Mouse (Mus musculus) hindbrain, embryonic 16.5 days (tissue): Measurements from ENCODE around the gene Hcar2. TPM values are rescaled to one million over a fixed set of nuclear protein-coding genes. Genes with fewer than 3 reads are reported as not detected.

Source experiments
- ATAC-seq: fragments of 200-750 bp; cut with Nextera tagmentation; 2 replicates; pipeline ENCODE4 v1.8.0; 2017; ENCODE audit warnings: moderate TSS enrichment, moderate library complexity
- H3K27ac ChIP-seq: fragments of 300-500 bp; sonication (generic); 2 replicates; pipeline ENCODE4 v1.5.1; 2014; ENCODE audit warnings: low read depth, mild to moderate bottlenecking, control low read depth, low read length, moderate library complexity
- H3K27me3 ChIP-seq: fragments of 300-500 bp; sonication (generic); replicated peaks from 2 replicates; pipeline ENCODE4 v1.6.1; 2014; ENCODE audit warnings: low read length; ENCODE audit not compliant: control insufficient read depth, insufficient read depth
- H3K36me3 ChIP-seq: fragments of 300-500 bp; sonication (generic); 2 replicates; pipeline ENCODE4 v1.6.1; 2014; ENCODE audit warnings: mild to moderate bottlenecking, low read length, moderate library complexity, mixed read lengths; ENCODE audit not compliant: control insufficient read depth, insufficient read depth
- H3K4me1 ChIP-seq: fragments of 300-500 bp; sonication (generic); 2 replicates; pipeline ENCODE4 v1.6.1; 2014; ENCODE audit warnings: low read depth, low read length; ENCODE audit not compliant: control insufficient read depth, insufficient read depth
- H3K4me2 ChIP-seq: fragments of 300-500 bp; sonication (generic); 2 replicates; pipeline ENCODE4 v1.6.1; 2014; ENCODE audit warnings: mild to moderate bottlenecking, low read length, control low read depth, moderate library complexity
- H3K4me3 ChIP-seq: fragments of 300-500 bp; sonication (generic); 2 replicates; pipeline ENCODE4 v1.5.1; 2014; ENCODE audit warnings: mild to moderate bottlenecking, low read length, control low read depth, moderate library complexity
- H3K9ac ChIP-seq: fragments of 300-500 bp; sonication (generic); 2 replicates; pipeline ENCODE4 v1.6.1; 2014; ENCODE audit warnings: low read depth, mild to moderate bottlenecking, control low read depth, low read length, moderate library complexity
- H3K9me3 ChIP-seq: fragments of 300-500 bp; sonication (generic); 2 replicates; pipeline ENCODE4 v1.6.1; 2014; ENCODE audit warnings: mild to moderate bottlenecking, low read length, moderate library complexity; ENCODE audit not compliant: control insufficient read depth
- WGBS: fragments of 180-500 bp; shearing (Covaris S2); extraction: QIAGEN DNeasy Blood & Tissue Kit; methylation state at CpG from one replicate; pipeline ENCODE4 v1.1.7; 2014; 5-methylcytosine and 5-hydroxymethylcytosine counted together
- polyA plus RNA-seq: library from polyadenylated mRNA; unstranded; fragments of >200 nt; fragmentation: Nextera tagmentation; extraction: Ambion mirVana; gene quantifications from 2 replicates; pipeline ENCODE4 v1.2.1, GENCODE M21; 2015

Hcar2 gene
- not detected in 2 replicates for polyA plus RNA-seq

DNA sequence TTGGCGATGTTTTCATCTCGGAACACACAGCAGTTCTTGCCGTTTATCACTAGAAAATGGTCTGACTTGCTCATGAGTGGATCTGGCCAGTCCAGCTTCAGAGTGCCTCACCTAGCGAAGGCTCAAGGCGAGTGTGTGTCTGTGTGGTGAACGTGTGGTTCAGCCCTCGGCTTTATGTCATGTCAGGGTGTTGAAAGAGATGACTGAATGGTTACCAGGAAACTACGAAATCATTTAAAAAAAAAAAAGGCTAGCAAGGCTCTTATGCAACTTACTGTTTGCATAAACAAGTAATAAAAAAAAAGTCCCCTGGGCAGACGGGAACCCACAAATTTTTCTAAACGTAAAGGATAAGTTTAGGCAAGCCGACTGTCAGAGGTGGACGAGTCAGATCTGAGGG lies at the start of gene Hcar2:
Hcar2 (minus strand) TSS at position 135 of the 400 bp plus-strand sequence.
- no peaks in the 10 kb centered on the region for H3K4me1 ChIP-seq
- no peak for ATAC-seq
- WGBS, result 78% methylated on average over 12 of the region's 12 CpGs
- H3K36me3 ChIP-seq, result no peaks in the 10 kb centered on the region
- no peak within 1 kb of the TSS for H3K4me3 ChIP-seq
- no peaks in the 10 kb centered on the region for H3K9me3 ChIP-seq
- no peak within 1 kb of the TSS for H3K4me2 ChIP-seq
- no peak within 1 kb of the TSS for H3K9ac ChIP-seq
- no peak within 1 kb of the TSS for H3K27ac ChIP-seq
- no peaks in the 10 kb centered on the region for H3K27me3 ChIP-seq

DNA sequence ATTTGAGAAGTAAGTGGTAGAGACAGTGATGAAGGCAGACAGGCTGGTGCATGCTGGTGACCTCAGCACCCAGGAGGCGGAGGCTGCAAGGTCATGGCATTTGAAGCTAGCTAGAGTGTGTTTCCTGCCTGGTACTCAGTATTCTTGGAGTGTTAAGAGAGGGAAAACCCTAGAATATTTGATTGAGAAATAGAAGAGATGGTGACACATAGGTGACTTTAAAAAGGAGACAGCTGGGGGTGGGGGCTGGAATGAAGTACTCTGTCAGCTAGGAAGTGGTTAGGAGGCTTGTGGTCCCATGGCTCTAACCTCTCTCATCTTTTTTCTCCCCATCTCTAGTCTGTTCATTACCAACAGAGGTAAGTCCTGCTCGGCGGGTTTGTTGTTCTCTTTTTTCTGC lies 49.6 kb upstream of the Hcar2 start:
- 91% methylated on average over 3 of the region's 3 CpGs for WGBS
- Histone ChIP-seq H3K4me2 (no peak overlapping the region), H3K9ac (no peak overlapping the region), H3K36me3 (peaks cover 24% of the 10 kb centered on the region), H3K27me3 (no peaks in the 10 kb centered on the region), H3K9me3 (no peaks in the 10 kb centered on the region), H3K4me1 (no peaks in the 10 kb centered on the region), H3K4me3 (no peak overlapping the region), H3K27ac (no peak overlapping the region)
- ATAC-seq, result no peak

DNA sequence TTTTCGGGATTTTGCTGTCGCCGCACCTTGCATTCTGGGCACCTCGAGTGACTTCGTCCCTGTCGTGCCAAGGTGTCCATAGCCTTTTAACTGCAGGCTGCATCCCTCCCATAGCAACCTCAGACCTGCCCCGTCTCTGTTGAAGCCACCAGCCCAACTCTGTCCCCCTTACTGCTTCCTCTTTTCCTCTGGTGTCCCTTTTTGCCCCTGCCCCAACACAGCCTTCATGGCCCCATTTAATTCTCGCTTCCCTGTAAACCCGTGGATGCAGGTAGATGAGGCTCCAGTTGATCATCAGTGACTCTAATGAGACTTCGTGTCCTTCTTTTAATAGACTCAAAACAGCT lies 42.3 kb upstream of the Hcar2 start:
- peak overlapping the region; percentile 99 for H3K9ac ChIP-seq
- no peaks in the 10 kb centered on the region for H3K27me3 ChIP-seq
- WGBS, result 5% methylated on average over 10 of the region's 10 CpGs
- peaks cover 16% of the 10 kb centered on the region for H3K4me1 ChIP-seq
- H3K9me3 ChIP-seq, result no peaks in the 10 kb centered on the region
- peak overlapping the region; percentile 98 for H3K4me3 ChIP-seq
- H3K27ac ChIP-seq, result peak overlapping the region; percentile 86
- H3K36me3 ChIP-seq, result peaks cover 12% of the 10 kb centered on the region
- ATAC-seq, result no peak
- peak overlapping the region; percentile 97 for H3K4me2 ChIP-seq

DNA sequence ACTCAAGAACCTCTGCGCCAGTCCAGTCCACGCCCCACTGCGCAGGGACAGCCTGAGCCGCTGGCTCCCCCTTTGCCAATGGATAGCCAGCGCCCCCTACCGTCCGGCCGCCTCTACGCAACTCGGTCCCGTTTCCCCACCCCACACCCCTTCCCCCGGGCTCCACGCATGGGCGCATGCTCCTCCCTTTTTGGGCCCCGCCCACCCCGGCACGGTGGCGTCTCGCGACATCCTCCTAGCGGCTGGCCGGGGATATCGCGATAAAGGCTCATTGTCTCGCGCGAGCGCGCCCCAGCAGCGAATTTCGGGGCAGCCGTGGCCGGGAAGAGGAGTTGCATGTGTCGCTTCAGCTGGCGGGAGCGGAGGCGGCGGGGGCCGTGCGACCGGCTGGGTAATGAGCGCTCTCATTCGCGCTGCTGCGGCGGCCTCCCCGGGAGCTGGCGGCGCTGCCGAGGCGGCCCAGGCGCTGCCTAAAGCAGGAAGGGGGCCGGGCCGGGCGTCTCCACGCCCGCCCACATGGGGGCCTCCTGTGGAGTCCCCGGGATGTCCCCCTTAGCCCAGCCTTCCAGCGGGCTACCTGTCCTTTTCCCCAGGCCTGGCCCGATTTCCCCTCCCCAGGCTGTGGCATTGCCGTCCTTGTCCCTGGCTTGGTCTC lies 41.8 kb upstream of the Hcar2 start, which contains the start of gene Denr:
Denr (plus strand) TSS at position 200 of the 655 bp plus-strand sequence.
- H3K36me3 ChIP-seq, result peaks cover 12% of the 10 kb centered on the region
- peak within 1 kb of the TSS; percentile 98 for H3K4me3 ChIP-seq
- H3K4me2 ChIP-seq, result peak within 1 kb of the TSS; percentile 97
- no peaks in the 10 kb centered on the region for H3K27me3 ChIP-seq
- H3K27ac ChIP-seq, result peak within 1 kb of the TSS; percentile 86
- WGBS, result under 1% methylated on average over 61 of the region's 61 CpGs
- peaks cover 16% of the 10 kb centered on the region for H3K4me1 ChIP-seq
- H3K9me3 ChIP-seq, result no peaks in the 10 kb centered on the region
- peak within 1 kb of the TSS; percentile 99 for H3K9ac ChIP-seq
- ATAC-seq, result peak; percentile 96

DNA sequence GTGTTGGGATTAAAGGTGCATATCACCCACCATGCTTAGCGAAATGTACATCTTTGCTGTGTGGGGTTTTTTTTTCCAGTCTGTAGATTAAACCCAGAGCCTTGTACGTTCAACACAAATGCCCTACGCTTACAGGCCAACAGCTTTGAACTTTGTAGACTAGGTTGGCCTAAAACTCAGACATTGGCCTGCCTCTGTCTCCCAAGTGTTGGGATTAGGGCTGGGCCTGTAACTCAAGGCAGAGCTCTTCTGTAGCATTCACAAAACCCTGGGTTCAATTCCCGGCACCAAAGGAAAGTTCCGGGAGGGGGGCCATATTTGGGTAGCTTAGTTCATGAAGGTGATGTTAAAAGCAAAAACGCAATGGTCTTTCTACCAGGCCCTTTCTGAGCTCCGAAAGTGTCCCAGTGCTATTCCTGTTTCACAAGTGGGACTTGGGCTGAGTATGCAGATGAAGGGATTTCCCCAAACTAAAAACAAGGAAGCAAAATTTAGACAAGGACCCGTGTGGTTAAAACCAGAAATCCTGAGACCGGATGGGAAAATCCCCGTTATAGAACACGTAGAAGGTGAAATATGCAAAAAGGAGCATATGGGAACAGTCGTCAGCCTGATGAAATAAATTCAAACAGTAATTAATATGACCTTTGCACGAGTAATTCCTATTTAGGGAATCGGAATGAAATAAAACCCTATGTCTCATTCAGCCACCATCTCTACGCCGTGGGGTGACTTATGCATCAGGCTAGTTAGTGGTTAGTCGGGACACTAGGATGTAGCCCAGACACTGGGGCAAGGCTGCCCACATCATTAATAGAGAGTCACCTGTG lies 41.1 kb upstream of the Hcar2 start:
- Histone ChIP-seq H3K9ac (peak overlapping the region; percentile 63), H3K9me3 (no peaks in the 10 kb centered on the region), H3K4me2 (peak overlapping the region; percentile 97), H3K4me1 (peaks cover 16% of the 10 kb centered on the region), H3K36me3 (peaks cover 12% of the 10 kb centered on the region), H3K27me3 (no peaks in the 10 kb centered on the region), H3K4me3 (peak overlapping the region; percentile 98), H3K27ac (no peak overlapping the region)
- ATAC-seq, result no peak
- 68% methylated on average over 17 of the region's 17 CpGs for WGBS

DNA sequence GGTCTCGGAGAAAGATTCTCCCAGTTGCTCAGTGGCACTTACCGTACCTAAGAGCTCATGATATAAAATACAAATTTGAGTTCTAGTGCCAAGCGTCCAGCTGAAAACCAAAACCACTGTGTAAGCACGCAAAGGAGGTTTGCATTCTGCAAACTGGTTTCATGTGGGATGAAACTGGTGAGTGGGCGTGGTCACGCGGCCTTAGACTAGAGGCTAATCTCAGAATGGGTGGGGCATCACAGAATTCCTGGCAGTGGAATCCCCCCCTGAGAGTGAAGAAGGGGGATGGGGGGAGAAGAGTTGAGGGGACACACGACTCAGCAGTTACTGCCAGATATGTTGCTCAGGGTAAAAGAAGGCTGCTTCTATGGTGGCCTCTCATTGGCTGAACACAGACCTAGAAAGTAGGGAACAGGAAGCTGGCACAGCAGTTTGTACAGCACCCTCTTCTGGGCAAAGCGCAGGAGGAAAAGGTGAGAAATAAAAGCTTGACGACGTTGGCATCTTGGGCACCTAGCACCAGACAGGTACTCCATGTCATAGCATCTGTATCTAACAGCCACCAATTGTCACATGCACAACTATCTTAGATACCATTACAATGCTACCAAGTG lies 38.9 kb upstream of the Hcar2 start:
- Histone ChIP-seq H3K9me3 (no peaks in the 10 kb centered on the region), H3K4me3 (no peak overlapping the region), H3K4me2 (no peak overlapping the region), H3K27ac (no peak overlapping the region), H3K4me1 (peaks cover 16% of the 10 kb centered on the region), H3K9ac (no peak overlapping the region), H3K27me3 (no peaks in the 10 kb centered on the region), H3K36me3 (peaks cover 4% of the 10 kb centered on the region; the same call in 1 of the 2 replicates)
- WGBS, result 78% methylated on average over 11 of the region's 11 CpGs
- no peak for ATAC-seq

DNA sequence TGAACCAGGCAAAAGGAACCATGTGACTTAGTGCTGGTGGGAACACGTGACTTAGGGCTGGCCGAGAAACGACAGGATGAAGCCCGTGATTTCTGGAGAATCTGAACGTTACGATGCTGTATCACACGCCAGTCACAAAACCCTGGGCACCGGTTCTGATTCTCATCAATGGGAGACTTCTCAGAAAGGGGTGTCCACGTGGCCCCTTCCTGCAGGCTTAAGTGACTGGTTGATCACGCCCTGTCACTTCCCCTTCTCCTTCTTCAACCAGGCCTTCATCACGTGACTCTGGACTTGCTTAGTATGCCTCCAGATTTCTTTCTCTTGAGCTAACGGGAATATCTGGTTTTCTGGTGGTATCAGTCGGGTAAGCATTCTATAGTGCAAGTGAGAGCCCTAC lies 32.1 kb upstream of the Hcar2 start:
- H3K27me3 ChIP-seq, result no peaks in the 10 kb centered on the region
- H3K4me2 ChIP-seq, result no peak overlapping the region
- H3K9ac ChIP-seq, result no peak overlapping the region
- H3K9me3 ChIP-seq, result no peaks in the 10 kb centered on the region
- 87% methylated on average over 13 of the region's 13 CpGs for WGBS
- no peaks in the 10 kb centered on the region for H3K36me3 ChIP-seq
- H3K4me3 ChIP-seq, result no peak overlapping the region
- H3K4me1 ChIP-seq, result no peaks in the 10 kb centered on the region
- no peak overlapping the region for H3K27ac ChIP-seq
- ATAC-seq, result no peak

DNA sequence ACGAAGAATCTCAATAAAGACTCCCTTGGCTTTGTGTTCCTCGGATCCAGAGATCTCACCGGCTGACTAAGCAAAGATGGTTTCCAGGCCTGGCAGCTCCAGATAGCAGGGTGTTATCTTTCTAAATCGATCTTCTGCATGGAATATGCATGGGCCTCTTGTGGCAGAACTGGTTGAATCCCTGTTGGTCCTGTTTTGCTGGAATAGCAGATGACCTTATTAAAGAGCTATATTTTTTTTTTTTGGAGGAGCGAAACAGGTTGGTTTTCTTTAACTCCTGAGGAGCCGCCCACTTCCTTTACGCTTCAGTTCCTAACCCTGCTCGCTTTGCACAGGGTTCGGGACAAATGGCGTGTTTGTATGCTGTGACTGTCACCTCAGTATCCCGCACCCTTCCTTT lies 31.1 kb upstream of the Hcar2 start:
- no peak overlapping the region for H3K9ac ChIP-seq
- H3K4me2 ChIP-seq, result no peak overlapping the region
- no peaks in the 10 kb centered on the region for H3K36me3 ChIP-seq
- H3K9me3 ChIP-seq, result no peaks in the 10 kb centered on the region
- H3K4me3 ChIP-seq, result no peak overlapping the region
- no peak overlapping the region for H3K27ac ChIP-seq
- H3K4me1 ChIP-seq, result no peaks in the 10 kb centered on the region
- ATAC-seq, result no peak
- WGBS, result 87% methylated on average over 11 of the region's 11 CpGs
- no peaks in the 10 kb centered on the region for H3K27me3 ChIP-seq

DNA sequence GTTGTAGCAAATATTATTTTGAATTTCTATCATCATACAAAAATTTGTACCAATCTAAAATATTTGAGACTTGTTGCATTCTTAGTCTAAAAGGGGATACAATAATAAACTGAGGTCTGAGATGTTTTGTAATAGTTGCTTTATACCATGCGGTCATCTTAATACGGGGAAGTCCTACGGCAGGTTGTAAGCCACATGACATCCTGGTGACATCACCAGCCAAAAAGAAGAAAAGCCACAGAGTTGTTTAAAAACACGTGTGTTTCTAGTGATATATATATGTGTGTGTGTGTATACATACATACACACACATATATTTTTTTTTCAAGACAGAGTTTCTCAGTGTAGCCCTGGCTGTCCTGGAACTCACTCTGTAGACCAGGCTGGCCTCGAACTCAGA lies 28.2 kb upstream of the Hcar2 start:
- Histone ChIP-seq H3K4me2 (no peak overlapping the region), H3K27ac (no peak overlapping the region), H3K4me1 (no peaks in the 10 kb centered on the region), H3K4me3 (no peak overlapping the region), H3K9ac (no peak overlapping the region), H3K9me3 (no peaks in the 10 kb centered on the region), H3K27me3 (no peaks in the 10 kb centered on the region), H3K36me3 (no peaks in the 10 kb centered on the region)
- ATAC-seq, result no peak
- 93% methylated on average over 5 of the region's 5 CpGs for WGBS
